Mouse (Mus musculus) E14TG2a.4 (cell line): ENCODE measurements at regions not wholly inside any gene's neighbourhood (a gene's known extent, or its start where the extent isn't known, plus 50 kb on each side); places are given as distances from the start of the nearest gene placed in this dataset.

Experiments used
- CTCF ChIP-seq: conservative IDR thresholded peaks from 2 replicates; pipeline ENCODE4 v1.5.1; 2014; ENCODE audit warnings: low read length
- NANOG ChIP-seq: IDR thresholded peaks from 2 replicates; pipeline ENCODE4 v1.6.1; 2014; ENCODE audit warnings: borderline replicate concordance, low read length, mixed read lengths

DNA sequence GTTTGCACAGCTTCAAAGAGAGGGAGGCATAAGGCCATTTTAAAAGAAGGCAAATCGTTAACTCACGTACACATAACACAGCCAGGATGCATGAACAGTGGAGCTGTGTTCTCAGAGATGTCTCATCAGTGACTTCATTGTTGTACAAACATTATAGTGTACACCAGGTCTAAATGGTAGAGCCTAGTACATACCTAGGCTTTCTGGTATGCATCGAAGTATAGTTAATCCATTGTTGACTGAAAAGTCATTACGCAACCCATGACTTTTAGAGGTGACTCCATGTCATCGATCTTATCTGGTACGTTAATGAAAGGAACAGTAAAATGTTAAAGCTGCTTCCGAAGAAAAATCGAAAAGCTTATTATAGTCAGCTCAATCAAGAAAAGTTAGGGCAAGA, 198.7 kb downstream of the Snx19 start:
- TF ChIP-seq CTCF (no peak), NANOG (no peak)
